Mouse (Mus musculus): ENCODE results near the gene Ccdc7b. TPM values are rescaled to one million over a fixed set of nuclear protein-coding genes. Genes with fewer than 3 reads are reported as not detected.
"Not testable (repeated sequence)": the region's sequence is repeated elsewhere in the genome, so short reads cannot be mapped to it uniquely, and the experiment has no call there.

Ccdc7b gene
- not detected for total RNA-seq (2021)
- long read RNA-seq, experiment 1, result 0 reads
- long read RNA-seq, experiment 2, result 0 reads

- intact Hi-C loops (cut with DNase I); DNase-seq: not testable (repeated sequence)
Measured at GRCm38 (mm10) chr8:129066834-129067233, at the start of gene Ccdc7b. Ccdc7b (plus strand) TSS chr8:129067134.

GRCm38 (mm10) chr8:129065417-129065816, 1.5 kb upstream of the Ccdc7b start, which contains the start of gene Ccdc7a:
Ccdc7a (minus strand) TSS chr8:129065517.
- DNase-seq; intact Hi-C loops (cut with DNase I): not testable (repeated sequence)

GRCm38 (mm10) chr8:129115761-129116160, 48.8 kb downstream of the Ccdc7b start:
- DNase-seq; intact Hi-C loops (cut with DNase I): not testable (repeated sequence)

- intact Hi-C loops (cut with DNase I), result no loop called here
- no peak for DNase-seq
Measured at GRCm38 (mm10) chr8:129131561-129131960, 64.6 kb downstream of the Ccdc7b start, which contains the start of gene Gm10999. Gm10999 (minus strand) TSS chr8:129131661.

- no peak for DNase-seq
- intact Hi-C loops (cut with DNase I), result no loop called here
Measured at GRCm38 (mm10) chr8:129133475-129133874, 66.5 kb downstream of the Ccdc7b start.

Other genes starting within 250 kb of the Ccdc7b start
- gene Ccdc7a, start 1.6 kb upstream of the Ccdc7b start, total RNA-seq (2021), result not detected
- gene Gm10999, start 64.5 kb downstream of the Ccdc7b start, total RNA-seq (2021), result not detected
- 10 to 100 TPM; 16.2 to 18.0 TPM for gene 2610044O15Rik8, start 167.3 kb downstream of the Ccdc7b start, total RNA-seq (2021)